Mouse (Mus musculus) duodenum, adult 2 months (tissue): ENCODE results near the gene Igf2bp2. TPM values are rescaled to one million over a fixed set of nuclear protein-coding genes. Genes with fewer than 3 reads are reported as not detected.

Experiments used
- polyA plus RNA-seq: library from polyadenylated mRNA; depleted of rRNA; stranded (reverse); fragments of >200 nt; gene quantifications from 2 replicates; pipeline ENCODE4 v1.2.3, GENCODE M21; 2012; ENCODE audit warnings: low replicate concordance; rRNA removed

Gene Igf2bp2
- polyA plus RNA-seq = 4.6 and 7.1 TPM in 2 replicates

DNA sequence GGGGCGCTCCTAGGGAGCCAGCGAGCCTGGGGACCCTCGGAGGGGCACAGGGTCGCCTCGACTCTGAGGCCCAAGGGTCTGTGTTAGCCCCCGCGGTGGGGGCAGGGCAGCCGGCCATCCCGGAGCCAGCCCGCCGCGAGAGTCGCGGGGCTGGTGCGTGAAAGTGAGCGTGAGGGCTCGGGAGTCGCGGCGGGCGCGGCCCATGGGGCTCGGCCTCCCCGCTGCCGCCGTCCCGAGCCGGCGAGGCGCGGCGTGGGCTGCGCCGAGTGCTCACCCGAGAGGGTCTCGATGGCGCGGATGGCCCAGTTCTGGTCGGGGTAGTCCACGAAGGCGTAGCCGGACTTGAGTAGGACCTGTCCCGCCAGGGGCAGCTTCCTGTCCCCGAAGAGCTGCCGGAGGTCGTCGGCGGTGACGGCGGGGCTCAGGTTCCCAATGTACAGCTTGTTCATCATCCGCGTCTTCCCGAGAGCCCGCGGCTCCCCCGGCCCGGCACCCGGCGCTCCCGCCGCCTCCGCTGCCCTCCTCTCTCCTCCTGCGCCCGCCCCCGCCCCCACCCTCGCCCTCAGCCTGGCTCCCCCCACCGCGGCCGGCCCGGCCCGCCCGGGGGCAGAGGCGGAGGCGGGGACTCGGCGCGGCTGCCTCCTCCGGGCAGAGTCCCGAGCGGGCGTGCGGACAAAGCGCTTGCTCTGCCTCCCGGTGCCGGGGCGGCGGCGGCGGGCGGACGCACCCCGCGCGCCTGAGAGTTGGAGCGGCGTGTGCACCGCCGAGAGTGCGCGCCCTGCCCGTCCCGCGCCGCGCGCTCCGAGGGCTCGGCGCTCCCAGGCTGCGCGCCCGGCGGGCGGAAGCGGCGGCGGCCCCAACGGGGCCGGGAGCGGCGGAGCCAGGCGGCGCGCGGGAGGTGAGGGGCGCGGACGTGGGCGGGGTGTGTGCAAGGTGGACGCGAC, at the start of gene Igf2bp2:
Gene Igf2bp2 (minus strand): TSS at position 788 of the 944 bp plus-strand sequence.

GRCm38 (mm10) chr16:22009099-22009584, 154.0 kb downstream of the Igf2bp2 start, which contains the start of gene Senp2:
Gene Senp2 (plus strand): TSS chr16:22009484.

Other genes starting within 250 kb of the Igf2bp2 start
- gene Tmem41a, start 215.7 kb downstream of the Igf2bp2 start, polyA plus RNA-seq = 42.1 and 125 TPM in 2 replicates
- 21.2 and 24.4 TPM in 2 replicates for gene Liph, start 167.6 kb downstream of the Igf2bp2 start, polyA plus RNA-seq
- gene Senp2, start 153.8 kb downstream of the Igf2bp2 start, polyA plus RNA-seq = 2.7 and 4.1 TPM in 2 replicates
- 6.2 and 11.8 TPM in 2 replicates for gene Tra2b, start 102.7 kb upstream of the Igf2bp2 start, polyA plus RNA-seq